Mouse (Mus musculus): ENCODE results near the gene Vmn1r4.

Vmn1r4 gene

DNA sequence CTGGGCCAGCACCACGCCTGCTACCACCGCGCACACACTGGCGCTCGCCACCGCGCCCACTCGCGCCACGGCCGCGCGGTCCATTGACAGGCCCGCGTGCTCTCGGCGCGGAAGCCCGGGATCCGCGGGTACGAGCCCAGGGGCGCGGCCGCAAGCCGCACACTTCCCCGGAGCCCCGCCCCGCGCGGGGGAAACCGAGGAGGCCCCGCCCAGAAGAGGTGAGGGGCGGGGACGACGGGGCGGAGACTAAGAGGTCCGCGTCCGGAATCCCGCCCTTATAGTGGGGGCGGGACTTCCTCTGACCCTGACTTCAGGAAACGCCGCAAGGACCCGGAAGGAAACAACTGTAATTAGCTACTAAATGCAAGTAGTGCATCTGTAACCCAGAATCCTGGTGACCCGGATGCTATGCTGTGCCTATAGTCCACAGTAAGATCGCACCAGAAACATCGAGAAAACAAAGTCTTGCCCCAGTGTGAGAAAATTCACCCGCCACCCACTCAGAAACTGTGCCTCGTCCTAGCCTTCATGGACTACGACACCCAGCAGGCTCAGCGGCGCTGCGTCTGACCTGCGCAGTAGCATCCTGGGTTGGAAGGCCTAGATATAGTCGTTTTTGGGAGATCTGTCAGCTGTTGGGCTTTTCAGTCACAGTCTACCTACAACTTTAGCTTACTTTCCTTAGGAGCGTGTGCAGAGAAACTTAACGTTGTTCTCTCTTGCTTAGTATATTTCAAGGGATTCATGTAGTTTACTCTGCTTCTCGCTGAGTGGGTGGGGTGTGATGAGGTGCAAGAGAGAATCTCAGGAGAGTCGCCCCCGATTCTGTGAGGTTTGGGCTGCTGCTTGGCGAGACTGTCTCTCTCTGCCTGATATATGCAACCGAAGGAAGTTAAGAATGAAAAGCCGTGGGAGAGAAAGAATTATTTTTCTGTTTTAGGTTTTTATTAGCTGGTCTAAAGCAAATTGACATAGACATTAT, at the start of gene Vmn1r4, which contains the start of gene Nt5c3:
TSS of gene Vmn1r4 (plus strand) at position 290 of the 982 bp plus-strand sequence.
TSS of gene Nt5c3 (minus strand) at position 207 of the 982 bp plus-strand sequence.
- DNase-seq (ENCODE audit: extremely low spot score) = peak; percentile 92

DNA sequence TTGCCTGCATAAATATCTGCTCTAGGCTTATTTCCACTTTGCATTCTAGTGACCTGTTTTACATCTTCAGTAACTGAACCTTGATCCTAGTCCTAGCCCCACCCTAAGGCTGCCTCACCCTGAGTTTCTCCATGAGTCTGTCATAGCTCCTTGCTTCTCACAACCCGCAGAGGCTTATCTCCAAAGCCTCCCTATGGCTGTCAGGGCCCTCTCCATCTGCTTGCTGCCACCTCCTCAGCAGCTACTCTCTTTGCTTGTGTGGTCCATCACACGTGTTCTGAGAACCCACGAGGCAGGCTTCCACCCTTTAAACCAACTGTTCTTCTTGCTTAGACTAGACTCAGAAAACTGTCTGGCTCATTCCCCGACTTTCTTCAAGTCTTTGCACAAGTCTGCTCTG, 46.9 kb upstream of the Vmn1r4 start:
- no peak for DNase-seq (ENCODE audit: extremely low spot score)

- no peak for DNase-seq (ENCODE audit: extremely low spot score)
These were observed 45.8 kb upstream of the Vmn1r4 start for GRCm38 (mm10) chr6:56877985-56878384.

DNA sequence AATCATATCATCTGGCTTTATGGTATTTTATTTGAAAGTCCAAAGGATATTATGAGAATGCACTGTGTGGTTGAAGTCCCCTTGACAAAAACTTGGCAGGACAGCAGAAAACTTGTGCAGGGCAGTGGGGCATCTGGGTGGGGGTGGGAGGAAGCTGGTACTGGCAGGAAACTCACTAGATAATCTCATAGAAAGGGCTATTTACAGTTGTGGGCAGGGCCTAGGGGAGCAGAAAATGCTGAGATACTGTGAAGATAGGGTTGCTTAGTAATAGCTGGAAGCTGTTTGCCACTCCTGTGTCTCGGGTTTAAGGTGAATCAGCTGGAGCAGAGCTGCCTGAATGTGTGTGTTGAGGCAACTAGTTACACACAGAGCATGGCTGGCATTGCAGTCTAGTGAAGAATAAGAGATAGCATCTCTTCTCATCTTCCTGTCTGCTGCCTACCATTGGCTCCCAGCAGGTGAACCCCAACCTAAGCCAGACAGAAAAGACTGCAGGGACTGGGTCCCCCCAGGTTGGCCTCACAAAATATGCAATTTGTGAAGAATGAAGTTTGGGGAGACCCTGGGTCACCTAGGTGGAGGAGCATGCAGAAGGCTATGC, 44.4 kb upstream of the Vmn1r4 start:
- no peak for DNase-seq (ENCODE audit: extremely low spot score)

- DNase-seq (ENCODE audit: extremely low spot score) = no peak
These were observed 35.3 kb upstream of the Vmn1r4 start for GRCm38 (mm10) chr6:56888561-56888960.

GRCm38 (mm10) chr6:56890762-56891161, 33.1 kb upstream of the Vmn1r4 start:
- DNase-seq (ENCODE audit: extremely low spot score) = no peak

GRCm38 (mm10) chr6:56899601-56900000, 24.2 kb upstream of the Vmn1r4 start:
- DNase-seq (ENCODE audit: extremely low spot score) = no peak

- no peak for DNase-seq (ENCODE audit: extremely low spot score)
These were observed 22.5 kb upstream of the Vmn1r4 start for GRCm38 (mm10) chr6:56901336-56901735.

DNA sequence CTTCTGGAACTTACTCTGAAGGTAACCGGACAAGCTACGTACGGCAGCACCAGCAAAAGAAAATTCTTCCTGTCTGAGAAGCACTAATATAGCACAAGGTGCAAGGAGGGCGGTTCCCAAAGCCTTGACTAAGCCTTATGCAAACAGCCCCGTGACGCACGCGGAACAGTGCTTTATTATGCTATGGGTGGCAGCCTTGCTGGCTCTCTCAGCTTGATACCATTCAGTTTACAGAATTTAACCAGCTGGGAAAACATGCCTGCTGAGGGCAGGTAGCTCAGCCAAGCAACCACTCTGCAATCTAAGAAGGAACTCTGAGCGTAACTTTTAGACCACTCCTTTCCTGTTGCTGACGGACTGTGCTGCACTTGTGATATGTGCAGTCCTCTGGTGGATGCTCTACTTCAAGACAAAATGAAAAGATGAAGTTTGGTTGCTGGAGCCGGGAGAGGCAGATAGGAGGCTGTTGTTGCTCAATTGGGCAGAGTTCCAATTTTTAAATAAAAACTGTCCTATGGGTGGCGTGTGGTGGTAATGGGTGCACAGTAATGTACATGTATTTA, 21.9 kb upstream of the Vmn1r4 start:
- DNase-seq (ENCODE audit: extremely low spot score) = peak; percentile 12

DNA sequence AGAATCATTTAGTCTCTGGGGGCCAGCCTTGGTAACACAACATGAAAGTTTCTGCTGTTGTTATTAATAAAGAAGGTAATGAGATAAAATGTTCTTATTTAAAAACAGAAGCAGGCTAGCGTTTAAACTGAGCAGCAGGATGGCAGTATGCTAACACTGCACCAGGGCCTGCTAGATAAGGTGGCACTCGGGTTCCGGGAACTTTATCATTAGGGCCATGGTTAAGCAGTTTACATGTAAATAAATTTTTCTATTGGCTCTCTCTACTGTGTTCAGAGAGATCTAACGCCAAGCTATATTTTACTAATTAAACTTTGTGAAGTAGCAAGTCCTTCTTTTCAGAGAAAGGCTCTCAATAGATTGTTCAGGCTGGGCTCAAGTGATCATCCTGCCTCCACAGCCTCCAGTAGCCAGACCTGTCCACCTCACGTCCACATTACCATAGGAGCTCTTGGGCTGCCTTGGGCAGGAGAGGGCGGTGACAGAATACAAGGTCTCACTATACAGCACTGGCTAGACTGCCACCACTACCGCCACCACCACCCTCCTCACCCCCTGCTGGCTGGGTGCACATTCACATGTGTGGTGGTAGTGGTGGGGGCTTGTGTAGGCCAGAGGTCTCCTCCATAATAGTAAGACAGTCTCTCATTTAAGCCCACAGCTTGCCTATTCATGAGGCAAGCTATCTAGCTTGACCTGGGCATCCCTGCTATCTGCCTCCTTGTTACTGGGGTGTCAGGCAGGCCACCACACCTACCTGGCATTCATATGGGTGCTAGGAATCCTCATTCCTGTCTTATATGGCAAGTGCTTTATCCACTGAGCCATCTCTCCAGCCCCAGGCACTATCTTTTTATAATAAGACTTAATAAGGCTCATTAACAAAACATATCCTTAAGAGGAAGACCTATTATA, 21.0 kb upstream of the Vmn1r4 start:
- DNase-seq (ENCODE audit: extremely low spot score) = no peak

DNA sequence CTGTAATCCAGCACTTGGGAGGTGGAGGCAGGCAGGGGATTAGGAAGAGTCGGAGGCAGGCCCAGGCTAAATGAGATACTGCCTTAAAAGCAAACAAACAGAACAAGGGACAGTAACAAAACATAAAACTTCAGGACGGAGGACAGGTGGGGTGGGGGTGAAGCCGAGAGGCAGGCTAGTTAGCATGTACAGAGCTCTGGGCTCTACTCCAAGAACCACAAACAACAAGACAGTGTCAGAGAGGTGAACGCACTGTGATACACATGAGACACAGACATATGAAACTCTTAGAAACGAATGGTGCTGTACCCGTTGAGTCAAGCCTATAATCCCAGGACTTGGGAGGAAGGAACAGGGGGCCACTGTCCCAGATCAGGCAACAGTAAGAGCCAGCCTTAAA, 20.0 kb upstream of the Vmn1r4 start:
- no peak for DNase-seq (ENCODE audit: extremely low spot score)

- no peak for DNase-seq (ENCODE audit: extremely low spot score)
These were observed 19.5 kb upstream of the Vmn1r4 start for GRCm38 (mm10) chr6:56904330-56904729.

GRCm38 (mm10) chr6:56904982-56905381, 18.8 kb upstream of the Vmn1r4 start:
- DNase-seq (ENCODE audit: extremely low spot score) = no peak

DNA sequence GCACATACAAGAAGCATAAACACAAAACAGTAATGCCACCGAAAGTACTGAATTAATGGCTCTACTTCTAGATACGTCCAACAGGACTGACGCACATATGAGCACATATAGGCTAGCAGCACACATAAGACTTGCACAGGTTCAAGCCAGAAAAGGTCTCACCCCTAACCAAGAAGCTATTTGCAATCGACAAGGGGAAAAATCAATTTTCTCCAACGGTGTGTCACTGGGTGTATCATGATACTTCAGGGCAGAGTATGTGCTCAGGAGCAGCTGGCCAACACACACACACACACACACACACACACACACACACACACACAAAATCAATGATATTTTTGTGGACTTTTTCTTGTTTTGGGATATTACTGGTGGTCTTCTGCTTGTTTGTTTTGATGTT, 18.3 kb upstream of the Vmn1r4 start:
- no peak for DNase-seq (ENCODE audit: extremely low spot score)

- no peak for DNase-seq (ENCODE audit: extremely low spot score)
These were observed 17.5 kb upstream of the Vmn1r4 start for GRCm38 (mm10) chr6:56906121-56906846.

DNA sequence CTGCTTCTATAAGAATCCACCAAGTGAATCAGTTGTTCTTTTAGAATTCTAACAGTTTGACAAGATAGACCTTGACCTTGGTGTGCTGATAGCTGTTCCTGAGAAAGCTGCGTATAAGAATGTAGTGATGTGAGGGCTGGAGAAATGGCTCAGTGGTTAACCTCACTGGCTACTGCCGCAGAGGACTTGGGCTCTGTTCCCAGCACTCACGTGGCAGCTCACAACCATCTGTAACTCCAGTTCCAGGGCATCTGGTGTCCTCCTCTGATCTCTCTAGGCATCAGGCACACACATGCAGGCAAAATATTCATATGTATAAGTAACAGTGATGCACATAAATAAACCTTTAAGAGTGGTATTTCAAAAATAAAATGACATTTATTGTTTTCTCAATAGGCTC, 15.8 kb upstream of the Vmn1r4 start:
- no peak for DNase-seq (ENCODE audit: extremely low spot score)

DNA sequence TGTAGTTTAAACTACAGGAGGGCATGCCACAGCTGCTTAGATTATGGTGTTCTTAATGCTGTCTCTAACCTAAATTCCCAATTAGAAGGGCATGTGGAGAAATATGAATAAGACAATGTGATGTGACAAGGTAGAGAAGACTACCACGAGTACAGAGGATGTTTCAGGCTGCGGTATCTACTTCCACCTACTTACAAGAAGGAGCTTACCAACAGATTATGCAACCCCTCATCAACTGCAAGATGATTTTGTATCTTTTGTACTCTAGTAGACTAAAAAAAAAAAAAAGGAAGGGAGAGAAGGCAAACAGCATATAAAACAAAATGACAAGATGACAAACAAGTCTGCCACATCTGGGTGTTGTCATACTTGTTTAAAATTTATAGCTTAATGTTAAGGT, 15.4 kb upstream of the Vmn1r4 start:
- no peak for DNase-seq (ENCODE audit: extremely low spot score)

GRCm38 (mm10) chr6:56908912-56909311, 14.9 kb upstream of the Vmn1r4 start:
- DNase-seq (ENCODE audit: extremely low spot score) = peak; percentile 38

GRCm38 (mm10) chr6:56910910-56911309, 12.9 kb upstream of the Vmn1r4 start:
- DNase-seq (ENCODE audit: extremely low spot score) = no peak

GRCm38 (mm10) chr6:56913092-56913858, 10.5 kb upstream of the Vmn1r4 start:
- no peak for DNase-seq (ENCODE audit: extremely low spot score)
